Mouse (Mus musculus) Patski (cell line): ENCODE results near the gene Sec61a1. TPM values are rescaled to one million over a fixed set of nuclear protein-coding genes. Genes with fewer than 3 reads are reported as not detected.

Experiments used
- ATAC-seq: fragments of 100-300 bp; one replicate; pipeline ENCODE4 v1.8.0; 2021
- CTCF ChIA-PET: fragments of 350-600 bp; sonication (Branson Sonifier 250); formaldehyde crosslinking; loops from one replicate; lab custom pipeline; 2022; ENCODE audit warnings: inconsistent platforms; lab: Charles Lee
- POLR2A ChIA-PET: fragments of 350-600 bp; sonication (Branson Sonifier 250); formaldehyde crosslinking; loops from one replicate; lab custom pipeline; 2022; ENCODE audit warnings: antibody characterized with exemption, inconsistent platforms; lab: Charles Lee
- DNase-seq: peaks from one replicate; pipeline ENCODE4 v3.0.0-alpha.2; 2011; ENCODE audit warnings: low read depth, low spot score
- H3K27me3 ChIP-seq: fragments of 371-371 bp; one replicate; pipeline ENCODE4 v1.5.1; 2021
- CTCF ChIP-seq: fragments of 100-300 bp; IDR thresholded peaks from one replicate; pipeline ENCODE4 v1.5.1; 2021
- in situ Hi-C: fragments of 300-500 bp; cut with MboI; formaldehyde crosslinking; loops from 3 replicates; pipeline ENCODE4 v1.11.1; 2018; ENCODE audit warnings: low pct_unique_long_range_greater_than_20kb, mixed read lengths
- polyA plus RNA-seq: library from polyadenylated mRNA; unstranded; gene quantifications from one replicate; pipeline ENCODE4 v1.2.3, GENCODE M21; 2021

The Sec61a1 gene
- polyA plus RNA-seq, 1 experiment from 2014 or later: 191 TPM

- DNase-seq (no peak), ATAC-seq (no peak)
- no peaks in the 10 kb centered on the region for H3K27me3 ChIP-seq
- in situ Hi-C loops: loop anchor here (25.0 kb wide), 1 partner anchor 581 kb away; the partner anchor contains the start of gene Hmces
- ChIA-PET CTCF (interaction anchor here (0.6 kb wide), 1 partner anchor 18 kb away, joined by 3 read pairs; no protein-coding TSS in a partner anchor), POLR2A (no interaction called here)
- no peak for TF ChIP-seq CTCF
Observed at GRCm38 (mm10) chr6:88493712-88494111, 25.0 kb downstream of the Sec61a1 start.

GRCm38 (mm10) chr6:88490629-88491354 is 27.9 kb downstream of the Sec61a1 start:
- in situ Hi-C loops: loop anchor here (25.0 kb wide), 1 partner anchor 578 kb away; the partner anchor contains the start of gene Hmces
- TF ChIP-seq CTCF: no peak
- ATAC-seq (no peak), DNase-seq (no peak)
- ChIA-PET CTCF (no interaction called here), POLR2A (interaction anchor here (1.0 kb wide), 1 partner anchor 10 kb away, joined by 3 read pairs; no protein-coding TSS in a partner anchor)
- no peaks in the 10 kb centered on the region for H3K27me3 ChIP-seq

- ChIA-PET POLR2A (no interaction called here), CTCF (interaction anchor here (1.5 kb wide), 1 partner anchor 366 kb away, joined by 4 read pairs; no protein-coding TSS in a partner anchor)
- no peak for TF ChIP-seq CTCF
- no peaks in the 10 kb centered on the region for H3K27me3 ChIP-seq
- DNase-seq: no peak
- no peak for ATAC-seq
- in situ Hi-C loops: loop anchor here (25.0 kb wide), 1 partner anchor 578 kb away; the partner anchor contains the start of gene Hmces
Observed at GRCm38 (mm10) chr6:88489834-88490233, 28.9 kb downstream of the Sec61a1 start.

GRCm38 (mm10) chr6:88489026-88489425 is 29.7 kb downstream of the Sec61a1 start:
- in situ Hi-C loops: loop anchor here (25.0 kb wide), 1 partner anchor 577 kb away; the partner anchor contains the start of gene Hmces
- ATAC-seq: no peak
- POLR2A ChIA-PET: no interaction called here
- TF ChIP-seq CTCF: no peak
- CTCF ChIA-PET: interaction anchor here (1.5 kb wide), 1 partner anchor 365 kb away, joined by 4 read pairs; no protein-coding TSS in a partner anchor
- H3K27me3 ChIP-seq: no peaks in the 10 kb centered on the region
- no peak for DNase-seq

GRCm38 (mm10) chr6:88486893-88487292 is 31.8 kb downstream of the Sec61a1 start:
- ChIA-PET POLR2A (no interaction called here), CTCF (interaction anchor here (0.8 to 1.7 kb wide), 4 partner anchors 23 to 373 kb away, joined by 3 read pairs; no protein-coding TSS in a partner anchor)
- in situ Hi-C loops: loop anchor here (25.0 kb wide), 1 partner anchor 575 kb away; the partner anchor contains the start of gene Hmces
- no peaks in the 10 kb centered on the region for H3K27me3 ChIP-seq
- DNase-seq (no peak), ATAC-seq (no peak)
- TF ChIP-seq CTCF: no peak

- in situ Hi-C loops: loop anchor here (25.0 kb wide), 1 partner anchor 573 kb away; the partner anchor contains the start of gene Hmces
- DNase-seq (no peak), ATAC-seq (no peak)
- CTCF ChIA-PET: no interaction called here
- H3K27me3 ChIP-seq: no peaks in the 10 kb centered on the region
- TF ChIP-seq CTCF: no peak
- POLR2A ChIA-PET: interaction anchor here (0.6 to 0.7 kb wide), 2 partner anchors 27 to 589 kb away, joined by 3 read pairs; no protein-coding TSS in a partner anchor
Observed at GRCm38 (mm10) chr6:88485378-88485777, 33.3 kb downstream of the Sec61a1 start.

- DNase-seq (no peak), ATAC-seq (no peak)
- no peaks in the 10 kb centered on the region for H3K27me3 ChIP-seq
- in situ Hi-C loops: loop anchor here (25.0 kb wide), 1 partner anchor 572 kb away; the partner anchor contains the start of gene Hmces
- CTCF ChIA-PET: no interaction called here
- no peak for TF ChIP-seq CTCF
- POLR2A ChIA-PET: no interaction called here
Observed at GRCm38 (mm10) chr6:88483913-88484312, 34.8 kb downstream of the Sec61a1 start.

- TF ChIP-seq CTCF: no peak
- H3K27me3 ChIP-seq: no peaks in the 10 kb centered on the region
- DNase-seq (no peak), ATAC-seq (no peak)
- ChIA-PET POLR2A (no interaction called here), CTCF (interaction anchor here (1.3 kb wide), 1 partner anchor 9 kb away, joined by 4 read pairs; no protein-coding TSS in a partner anchor)
- in situ Hi-C loops: loop anchor here (25.0 kb wide), 1 partner anchor 571 kb away; the partner anchor contains the start of gene Hmces
Observed at GRCm38 (mm10) chr6:88483111-88483510, 35.6 kb downstream of the Sec61a1 start.

GRCm38 (mm10) chr6:88480421-88480820 is 38.3 kb downstream of the Sec61a1 start:
- TF ChIP-seq CTCF: no peak
- no peak for ATAC-seq
- CTCF ChIA-PET: no interaction called here
- in situ Hi-C loops: loop anchor here (25.0 kb wide), 1 partner anchor 568 kb away; the partner anchor contains the start of gene Hmces
- no peaks in the 10 kb centered on the region for H3K27me3 ChIP-seq
- POLR2A ChIA-PET: no interaction called here
- DNase-seq: no peak

- no peak for ATAC-seq
- in situ Hi-C loops: no loop called here
- no peaks in the 10 kb centered on the region for H3K27me3 ChIP-seq
- TF ChIP-seq CTCF: no peak
- ChIA-PET POLR2A (no interaction called here), CTCF (no interaction called here)
- DNase-seq: no peak
Observed at GRCm38 (mm10) chr6:88469878-88470277, 48.8 kb downstream of the Sec61a1 start.
